11 mouse cellular contexts compared by ENCODE assay signal in genomic region chr6:54939631-54940030, GRCm38 (mm10). TPM values are rescaled to one million over a fixed set of nuclear protein-coding genes. Genes with fewer than 3 reads are reported as not detected.
DNase-seq lines count a peak whose midpoint lies in the region; ATAC-seq and TF ChIP-seq lines count a peak whose summit lies in the region.
"Had no signal": no experiment of that assay in that cellular context is flagged by ENCODE, and none has a peak within 500 bp of the region (broad histone marks: within the 10 kb centered on the region; RNA-seq: fewer than 3 reads in every experiment).

No protein-coding gene starts in this region.

- no peak for TF ChIP-seq POLR2A in spleen, adult 2 months (IDR thresholded peaks at IDR 0.05; ENCODE audit: low read depth, low read length)
- no peak for TF ChIP-seq POLR2A in heart, adult 2 months (IDR thresholded peaks at IDR 0.05; ENCODE audit: insufficient read depth, low read depth, low read length)

- 0 out of 2 replicates have a peak, but pooled peaks have one; percentile 11 for TF ChIP-seq EP300 in heart, adult 2 months (IDR thresholded peaks at IDR 0.05; ENCODE audit: insufficient read depth, low read depth, low read length)

- no peak for DNase-seq in spleen, adult 2 months (ENCODE audit: low read depth in 1 of 2, low spot score in 2 of 2)
- DNase-seq in spleen, postnatal 14 days (ENCODE audit: low spot score in 2 of 2), result no peak
- peak; percentile 80 to 86 for DNase-seq in heart, adult 2 months
- DNase-seq in kidney, postnatal 36 days, result peak; percentile 69
- no peak for DNase-seq in layer of hippocampus, adult 8-10 months (ENCODE audit: low spot score in 2 of 2)
- DNase-seq in hindbrain, embryonic 10.5 days (ENCODE audit: low spot score), result no peak

- no peak for TF ChIP-seq CTCF in spleen, adult 2 months (IDR thresholded peaks at IDR 0.05; ENCODE audit: extremely low read depth, insufficient read depth, insufficient read length, insufficient replicate concordance)
- TF ChIP-seq CTCF in heart, adult 2 months (IDR thresholded peaks at IDR 0.05), result no peak

- H3K27me3 ChIP-seq in spleen, adult 2 months (ENCODE audit: control insufficient read depth, insufficient read depth, low read length), result no peaks in the 10 kb centered on the region
- H3K27me3 ChIP-seq in heart, adult 2 months (ENCODE audit: control insufficient read depth, insufficient read depth, low read length), result no peaks in the 10 kb centered on the region
- 0 out of 2 replicates have a peak, but pooled peaks cover 3% of the 10 kb centered on the region for H3K27me3 ChIP-seq in stomach, embryonic 16.5 days (ENCODE audit: control insufficient read depth, insufficient read depth, low read length)
- H3K27me3 ChIP-seq in hindbrain, embryonic 10.5 days (ENCODE audit: insufficient read depth, poor library complexity, severe bottlenecking), result peaks cover 28% of the 10 kb centered on the region

- no peak overlapping the region for H3K4me2 ChIP-seq in stomach, embryonic 16.5 days (ENCODE audit: low read depth, low read length)
- H3K4me2 ChIP-seq: embryonic facial prominence, embryonic 13.5 days; hindbrain, embryonic 14.5 days; neural tube, embryonic 13.5 days had no signal

- intact Hi-C loops in heart, adult 2 months (cut with DNase I), result loop anchor here (2.0 kb wide), 1 partner anchor 33 kb away; the partner anchor contains the start of gene Nod1

- no peak overlapping the region for H3K4me3 ChIP-seq in spleen, adult 2 months (ENCODE audit: extremely low read depth, insufficient read depth, insufficient read length)
- no peak overlapping the region for H3K4me3 ChIP-seq in heart, adult 2 months
- H3K4me3 ChIP-seq in stomach, embryonic 16.5 days (replicated peaks; ENCODE audit: low read length), result no peak overlapping the region
- H3K4me3 ChIP-seq in hindbrain, embryonic 10.5 days, result no peak overlapping the region
- H3K4me3 ChIP-seq: embryonic facial prominence, embryonic 13.5 days; neural tube, embryonic 13.5 days had no signal

- H3K4me1 ChIP-seq in spleen, adult 2 months (ENCODE audit: control insufficient read depth, insufficient read depth, insufficient read length), result peaks cover 25% of the 10 kb centered on the region; the same call in 1 of the 2 replicates
- H3K4me1 ChIP-seq in heart, adult 2 months (ENCODE audit: control insufficient read depth, insufficient read depth, low read length), result peaks cover 19% of the 10 kb centered on the region
- H3K4me1 ChIP-seq in stomach, embryonic 16.5 days (ENCODE audit: control insufficient read depth, insufficient read depth, low read length), result peaks cover 4% of the 10 kb centered on the region
- H3K4me1 ChIP-seq in hindbrain, embryonic 10.5 days (replicated peaks), result peaks cover 25% of the 10 kb centered on the region

- no peaks in the 10 kb centered on the region for H3K9me3 ChIP-seq in stomach, embryonic 16.5 days (replicated peaks; ENCODE audit: control insufficient read depth, low read length)
- no peaks in the 10 kb centered on the region for H3K9me3 ChIP-seq in hindbrain, embryonic 10.5 days
- H3K9me3 ChIP-seq: embryonic facial prominence, embryonic 13.5 days; neural tube, embryonic 13.5 days had no signal

- no peak overlapping the region for H3K9ac ChIP-seq in heart, adult 2 months (ENCODE audit: low read depth, low read length)
- no peak overlapping the region for H3K9ac ChIP-seq in stomach, embryonic 16.5 days (ENCODE audit: low read length)
- H3K9ac ChIP-seq: embryonic facial prominence, embryonic 13.5 days; hindbrain, embryonic 14.5 days; neural tube, embryonic 13.5 days had no signal

- peaks cover 22% of the 10 kb centered on the region for H3K36me3 ChIP-seq in spleen, adult 2 months (ENCODE audit: control insufficient read depth, insufficient read depth, low read length)
- H3K36me3 ChIP-seq in heart, adult 2 months (ENCODE audit: control insufficient read depth, insufficient read depth, low read length), result peaks cover 2% of the 10 kb centered on the region; the same call in 1 of the 2 replicates
- no peaks in the 10 kb centered on the region for H3K36me3 ChIP-seq in stomach, embryonic 16.5 days (ENCODE audit: control insufficient read depth, insufficient read depth, low read length)
- H3K36me3 ChIP-seq in hindbrain, embryonic 10.5 days, result no peaks in the 10 kb centered on the region
- H3K36me3 ChIP-seq: neural tube, embryonic 13.5 days had no signal

- H3K79me2 ChIP-seq in heart, adult 2 months (replicated peaks; ENCODE audit: control insufficient read depth, insufficient read depth, low read length), result no peaks in the 10 kb centered on the region; the same call in 1 of the 2 replicates

- WGBS in spleen, adult 2 months, result 52% methylated on average over 4 of the region's 4 CpGs
- 8% methylated on average over 4 of the region's 4 CpGs for WGBS in heart, adult 2 months
- 62% methylated on average over 4 of the region's 4 CpGs for WGBS in stomach, embryonic 16.5 days
- WGBS in hindbrain, embryonic 10.5 days, result 70% methylated on average over 4 of the region's 4 CpGs

- peak overlapping the region; percentile 44; the same call in 1 of the 2 replicates for H3K27ac ChIP-seq in spleen, adult 2 months (ENCODE audit: insufficient read depth, low read length)
- H3K27ac ChIP-seq in heart, adult 2 months, result peak overlapping the region; percentile 81
- H3K27ac ChIP-seq in stomach, embryonic 16.5 days (ENCODE audit: low read length), result no peak overlapping the region
- H3K27ac ChIP-seq in hindbrain, embryonic 10.5 days, result no peak overlapping the region
- H3K27ac ChIP-seq: embryonic facial prominence, embryonic 13.5 days; hindbrain, embryonic 14.5 days; neural tube, embryonic 13.5 days had no signal

- 0 out of 2 replicates have a peak, but pooled peaks have one; percentile 23 for ATAC-seq in stomach, embryonic 16.5 days (ENCODE audit: insufficient read depth, low FRiP score)
- ATAC-seq in activated CD4-positive, CD25-positive, alpha-beta regulatory T cell, adult 4 months, result no peak

RNA-seq across cellular contexts. Expression of gene Nod1, which starts 32.8 kb away (rescaled TPM):
- polyA plus RNA-seq in spleen, adult 2 months (2012; rRNA removed), result 41.7 and 63.0 TPM in 2 replicates
- 10 to 100 TPM; 17.3 to 18.6 TPM for total RNA-seq in heart, adult 2 months (2021)
- polyA plus RNA-seq in heart, adult 2 months (2012; rRNA removed), result 23.6 and 25.7 TPM in 2 replicates
- 9.3 and 9.8 TPM in 2 replicates for polyA plus RNA-seq in stomach, embryonic 16.5 days (2015; fragmentation: Nextera tagmentation; extraction: Ambion mirVana)
- 1 to 10 TPM; 4.7 to 7.6 (median 6.2) TPM for total RNA-seq in layer of hippocampus, adult 8-10 months (2022)
- 10 to 100 TPM in 1 of 2 experiments, 1 to 10 TPM in 1; 9.7 to 12.7 TPM for polyA plus RNA-seq in activated CD4-positive, CD25-positive, alpha-beta regulatory T cell, adult 4 months (2017; shearing (Covaris generic))
- 1.7 and 2.7 TPM in 2 replicates for polyA plus RNA-seq in hindbrain, embryonic 10.5 days (2016; fragmentation: Nextera tagmentation; extraction: Ambion mirVana)

RNA-seq across cellular contexts. Expression of gene Ggct, which starts 53.1 kb away (rescaled TPM):
- polyA plus RNA-seq in spleen, adult 2 months (2012; rRNA removed), result 3.3 and 4.2 TPM in 2 replicates
- 10 to 100 TPM; 26.5 to 29.1 TPM for total RNA-seq in heart, adult 2 months (2021)
- polyA plus RNA-seq in heart, adult 2 months (2012; rRNA removed), result 6.8 and 7.8 TPM in 2 replicates
- polyA plus RNA-seq in stomach, embryonic 16.5 days (2015; fragmentation: Nextera tagmentation; extraction: Ambion mirVana), result 8.7 and 10.8 TPM in 2 replicates
- 10 to 100 TPM; 30.2 to 38.7 (median 34.5) TPM for total RNA-seq in layer of hippocampus, adult 8-10 months (2022)
- 10 to 100 TPM; 26.9 to 33.6 TPM for polyA plus RNA-seq in activated CD4-positive, CD25-positive, alpha-beta regulatory T cell, adult 4 months (2017; shearing (Covaris generic))
- 11.1 and 13.6 TPM in 2 replicates for polyA plus RNA-seq in hindbrain, embryonic 10.5 days (2016; fragmentation: Nextera tagmentation; extraction: Ambion mirVana)

Comparison
In these comparisons a context has a peak if more than half of its experiments do, and no peak if none do; other contexts are left out.
1. DNase-seq: peak in heart, adult 2 months (2 of 2) and kidney, postnatal 36 days (2 of 2); none in spleen, adult 2 months (0 of 2), spleen, postnatal 14 days (0 of 2), layer of hippocampus, adult 8-10 months (0 of 2) and hindbrain, embryonic 10.5 days (single experiment).
2. H3K27ac ChIP-seq: peak in spleen, adult 2 months (single experiment) and heart, adult 2 months (single experiment); none in stomach, embryonic 16.5 days (single experiment) and hindbrain, embryonic 10.5 days (single experiment).